Mouse (Mus musculus) c-Kit-positive CD71-positive TER-119-positive erythroid progenitor cells, embryonic 14.5 days (primary cell): ENCODE results near the gene Kcnq1.
A peak's percentile ranks its signal among the peaks of the same experiment; 100 is the strongest.

Experiments used
- DNase-seq: peaks from one replicate; pipeline ENCODE4 v3.0.0-alpha.2; 2013; ENCODE audit warnings: low spot score

Gene Kcnq1

GRCm38 (mm10) chr7:143283625-143284024 lies 177.5 kb downstream of the Kcnq1 start:
- DNase-seq, result no peak

GRCm38 (mm10) chr7:143284866-143285265 lies 178.7 kb downstream of the Kcnq1 start:
- no peak for DNase-seq

- DNase-seq, result no peak
Measured at GRCm38 (mm10) chr7:143285440-143285839, 179.3 kb downstream of the Kcnq1 start.

GRCm38 (mm10) chr7:143286532-143287290 lies 180.5 kb downstream of the Kcnq1 start:
- no peak for DNase-seq

GRCm38 (mm10) chr7:143288135-143288534 lies 182.0 kb downstream of the Kcnq1 start:
- no peak for DNase-seq

GRCm38 (mm10) chr7:143289082-143289849 lies 183.1 kb downstream of the Kcnq1 start:
- DNase-seq, result no peak

GRCm38 (mm10) chr7:143294690-143295355 lies 188.7 kb downstream of the Kcnq1 start:
- DNase-seq, result peak; percentile 14

GRCm38 (mm10) chr7:143295356-143296000 lies 189.3 kb downstream of the Kcnq1 start:
- no peak for DNase-seq

- peak; percentile 42 for DNase-seq
Measured at GRCm38 (mm10) chr7:143296001-143296379, 189.8 kb downstream of the Kcnq1 start.

DNA sequence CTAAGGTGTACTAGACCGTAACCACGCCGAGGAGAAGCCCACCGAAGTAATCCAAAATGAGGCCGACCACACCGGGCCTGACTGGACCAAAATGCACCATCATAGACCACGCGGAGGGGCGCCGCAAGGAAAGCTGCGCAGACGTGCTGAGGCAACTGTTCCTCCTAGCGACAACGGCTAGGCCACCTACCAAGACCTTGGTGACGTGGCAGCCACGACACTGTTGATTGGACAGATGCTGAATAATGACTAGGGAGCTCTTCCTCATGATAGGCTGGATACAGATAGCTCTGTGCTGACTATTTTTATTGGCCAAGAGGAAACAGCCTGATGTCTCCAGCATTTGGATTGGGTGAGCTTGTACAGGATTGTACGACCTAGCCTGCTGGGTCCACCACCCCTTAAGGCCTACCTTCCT lies 190.2 kb downstream of the Kcnq1 start:
- DNase-seq, result peak; percentile 91

DNA sequence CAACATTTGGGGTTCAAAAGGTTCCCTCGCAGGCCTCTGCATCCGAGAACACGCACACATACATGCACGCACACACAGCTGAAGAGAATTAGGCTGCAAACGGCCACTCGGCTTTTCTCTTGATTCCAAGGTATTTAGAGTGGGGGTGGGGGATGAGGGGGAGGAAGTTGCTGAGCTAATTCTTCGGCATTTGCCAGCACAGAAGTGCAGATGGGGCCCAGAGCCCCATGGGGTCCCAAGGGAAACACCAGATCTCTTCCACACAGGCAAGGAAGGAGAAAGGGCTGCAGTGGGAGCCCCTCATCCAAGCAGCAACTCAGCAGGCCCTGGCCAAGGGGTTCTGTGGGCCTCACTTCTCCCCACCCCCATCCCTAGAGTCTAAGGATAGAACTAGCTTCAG lies 193.9 kb downstream of the Kcnq1 start:
- DNase-seq, result no peak

GRCm38 (mm10) chr7:143300681-143301080 lies 194.5 kb downstream of the Kcnq1 start:
- no peak for DNase-seq

- DNase-seq, result no peak
Measured at GRCm38 (mm10) chr7:143302156-143302555, 196.0 kb downstream of the Kcnq1 start.

GRCm38 (mm10) chr7:143302593-143303238 lies 196.6 kb downstream of the Kcnq1 start:
- DNase-seq, result no peak

- no peak for DNase-seq
Measured at GRCm38 (mm10) chr7:143303557-143303956, 197.4 kb downstream of the Kcnq1 start.

DNA sequence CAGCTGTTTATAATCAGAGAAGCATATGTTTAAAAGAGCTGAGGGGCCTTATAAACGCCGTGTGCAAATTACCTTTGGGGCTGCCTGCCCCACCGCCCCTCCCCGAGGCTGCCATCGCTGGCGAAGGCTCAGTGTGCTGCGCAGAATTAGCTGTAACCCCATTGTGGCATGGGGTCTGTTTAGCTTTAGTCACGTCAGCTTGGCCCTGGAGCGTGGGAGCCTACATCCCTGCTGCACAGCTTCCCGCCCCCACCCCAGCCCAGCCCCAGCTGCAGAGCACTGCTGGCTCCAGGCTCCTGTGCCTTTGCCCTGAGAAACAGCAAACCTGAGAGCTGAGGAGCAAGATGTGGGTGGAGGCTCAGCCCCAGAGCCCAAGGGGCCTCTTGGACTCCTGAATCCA lies 199.6 kb downstream of the Kcnq1 start:
- DNase-seq, result no peak

- DNase-seq, result no peak
Measured at GRCm38 (mm10) chr7:143308001-143308400, 201.8 kb downstream of the Kcnq1 start.

DNA sequence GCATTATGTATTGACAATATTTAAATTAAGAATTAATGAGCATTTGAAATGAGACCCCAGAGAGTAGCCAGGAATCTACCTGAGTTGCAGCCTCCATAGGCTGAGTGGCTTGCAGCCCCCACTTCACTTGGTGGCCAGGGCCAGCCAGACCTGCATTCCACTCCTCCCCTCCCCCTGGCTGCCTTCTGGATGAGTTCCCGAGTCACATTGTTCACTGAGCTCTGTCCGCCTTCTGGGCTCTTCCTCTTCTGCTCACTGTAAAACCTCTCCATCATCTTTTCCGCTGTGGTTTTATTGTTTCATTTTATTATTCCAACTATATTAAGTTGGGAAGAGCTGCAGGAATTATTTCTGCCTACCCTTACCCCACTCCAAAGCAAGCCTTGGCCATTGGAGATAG lies 204.1 kb downstream of the Kcnq1 start:
- no peak for DNase-seq

- no peak for DNase-seq
Measured at GRCm38 (mm10) chr7:143310847-143311246, 204.7 kb downstream of the Kcnq1 start.

GRCm38 (mm10) chr7:143311471-143311870 lies 205.3 kb downstream of the Kcnq1 start:
- DNase-seq, result no peak

- no peak for DNase-seq
Measured at GRCm38 (mm10) chr7:143313572-143314319, 207.6 kb downstream of the Kcnq1 start.
